Mouse (Mus musculus) limb, embryonic 11.5 days (tissue): ENCODE data around the gene Ttpal. TPM values are rescaled to one million over a fixed set of nuclear protein-coding genes. Genes with fewer than 3 reads are reported as not detected.

Experiments
- ATAC-seq: fragments of 200-750 bp; cut with Nextera tagmentation; 2 replicates; pipeline ENCODE4 v1.8.0; 2017; ENCODE audit warnings: low read depth; ENCODE audit not compliant: insufficient number of reproducible peaks, low FRiP score, low TSS enrichment
- DNase-seq: peaks from one replicate; pipeline ENCODE4 v3.0.0-alpha.2; 2015; ENCODE audit warnings: low spot score
- H3K27ac ChIP-seq: fragments of 300-500 bp; sonication (generic); replicated peaks from 2 replicates; pipeline ENCODE4 v1.5.1; 2014; ENCODE audit warnings: low read depth, mild to moderate bottlenecking, low read length
- H3K27me3 ChIP-seq: fragments of 300-500 bp; sonication (generic); 2 replicates; pipeline ENCODE4 v1.6.1; 2014; ENCODE audit warnings: mild to moderate bottlenecking, low read length, mixed read lengths; ENCODE audit not compliant: control insufficient read depth, insufficient read depth
- H3K36me3 ChIP-seq: fragments of 300-500 bp; sonication (generic); 2 replicates; pipeline ENCODE4 v1.6.1; 2014; ENCODE audit warnings: mild to moderate bottlenecking, low read length, moderate library complexity, mixed read lengths; ENCODE audit not compliant: control insufficient read depth, insufficient read depth
- H3K4me1 ChIP-seq: fragments of 300-500 bp; sonication (generic); 2 replicates; pipeline ENCODE4 v1.6.1; 2014; ENCODE audit warnings: low read length, mixed read lengths; ENCODE audit not compliant: control insufficient read depth, insufficient read depth
- H3K4me2 ChIP-seq: fragments of 300-500 bp; sonication (generic); 2 replicates; pipeline ENCODE4 v1.6.1; 2014; ENCODE audit warnings: low read depth, mild to moderate bottlenecking, moderate library complexity; ENCODE audit not compliant: severe bottlenecking
- H3K4me3 ChIP-seq: fragments of 300-500 bp; sonication (generic); 2 replicates; pipeline ENCODE4 v1.5.1; 2014; ENCODE audit warnings: low read depth, low read length
- H3K9ac ChIP-seq: fragments of 300-500 bp; sonication (generic); 2 replicates; pipeline ENCODE4 v1.6.1; 2014; ENCODE audit warnings: mild to moderate bottlenecking, low read length
- H3K9me3 ChIP-seq: fragments of 300-500 bp; sonication (generic); 2 replicates; pipeline ENCODE4 v1.6.1; 2016; ENCODE audit warnings: low read length; ENCODE audit not compliant: control insufficient read depth
- WGBS: fragments of 180-500 bp; shearing (Covaris S2); extraction: QIAGEN DNeasy Blood & Tissue Kit; methylation state at CpG from one replicate; pipeline ENCODE4 v1.1.7; 2014; 5-methylcytosine and 5-hydroxymethylcytosine counted together
- polyA plus RNA-seq: library from polyadenylated mRNA; unstranded; fragments of >200 nt; fragmentation: Nextera tagmentation; extraction: Ambion mirVana; gene quantifications from 2 replicates; pipeline ENCODE4 v1.2.1, GENCODE M21; 2014

The Ttpal gene
- polyA plus RNA-seq, 1 experiment from 2014 or later: 43.3 TPM

DNA sequence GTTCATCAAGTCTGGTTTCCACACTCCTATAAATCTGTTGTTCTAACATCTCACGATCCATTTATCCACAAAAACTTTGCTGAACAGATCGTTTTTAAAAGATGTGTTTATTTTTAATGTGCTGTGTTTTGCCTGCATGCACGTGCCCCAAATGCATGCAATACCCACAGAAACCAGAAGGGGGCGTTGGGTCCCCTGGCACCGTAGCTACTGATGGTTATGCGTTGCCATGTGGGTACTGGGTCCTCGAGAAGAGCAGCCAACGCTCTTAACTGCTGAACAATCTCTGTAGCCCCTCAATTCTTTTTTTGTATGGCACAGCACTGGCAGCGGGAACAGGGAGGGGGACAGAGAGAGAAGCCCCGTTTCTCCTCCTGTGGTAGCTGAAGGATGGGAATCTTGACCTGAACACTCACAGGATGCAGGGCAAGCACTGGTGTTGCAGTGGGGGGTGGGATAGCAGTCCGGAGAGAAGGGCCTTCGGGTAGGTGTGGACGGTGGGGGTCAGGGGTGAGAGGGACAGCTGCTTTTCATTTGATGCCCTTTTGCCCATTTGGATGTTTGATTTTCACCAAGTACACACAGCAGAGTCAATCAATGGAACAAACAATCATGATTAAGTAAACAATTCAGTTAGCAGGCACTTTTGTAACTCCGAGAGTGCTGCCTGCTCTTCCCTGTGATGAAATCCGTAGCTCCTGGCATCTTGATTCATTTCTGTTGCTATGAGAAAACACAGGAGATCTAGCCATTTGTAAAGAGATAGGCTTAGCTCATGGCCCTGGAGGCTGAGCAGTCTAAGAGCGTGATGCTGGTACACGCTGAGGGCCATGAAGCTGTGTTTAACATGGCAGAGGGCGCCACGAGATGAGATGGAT is 15.5 kb upstream of the Ttpal start:
- no peak overlapping the region for H3K4me2 ChIP-seq
- peak; percentile 72 for DNase-seq

DNA sequence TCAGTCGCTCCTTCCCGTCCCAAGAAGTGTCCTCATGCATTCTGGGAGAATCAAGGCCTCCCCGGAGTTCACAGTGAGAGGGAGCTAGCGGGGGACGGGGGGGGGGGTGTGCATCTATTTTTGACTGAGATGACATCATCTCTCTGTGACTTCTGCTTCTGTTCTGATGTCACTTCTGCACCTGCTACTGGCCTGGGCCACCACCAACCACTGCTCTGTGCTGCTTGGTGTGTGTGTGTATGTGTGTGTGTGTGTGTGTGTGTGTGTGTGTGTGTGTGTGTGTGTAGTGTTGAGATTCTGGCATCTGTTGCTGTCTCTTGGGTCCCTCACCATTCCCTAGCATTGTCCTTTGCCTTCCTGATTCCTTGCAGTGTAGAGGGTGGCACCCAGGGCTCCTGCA is 14.6 kb upstream of the Ttpal start:
- H3K36me3 ChIP-seq: no peaks in the 10 kb centered on the region
- DNase-seq (no peak), ATAC-seq (no peak)

More for the DNA sequence above, 15.5 kb upstream of the Ttpal start:
- Histone ChIP-seq H3K4me3 (no peak overlapping the region), H3K36me3 (no peaks in the 10 kb centered on the region), H3K4me1 (no peaks in the 10 kb centered on the region), H3K9ac (no peak overlapping the region), H3K9me3 (no peaks in the 10 kb centered on the region), H3K27ac (no peak overlapping the region), H3K27me3 (no peaks in the 10 kb centered on the region)
- 44% methylated on average over 19 of the region's 19 CpGs for WGBS
- no peak for ATAC-seq

DNA sequence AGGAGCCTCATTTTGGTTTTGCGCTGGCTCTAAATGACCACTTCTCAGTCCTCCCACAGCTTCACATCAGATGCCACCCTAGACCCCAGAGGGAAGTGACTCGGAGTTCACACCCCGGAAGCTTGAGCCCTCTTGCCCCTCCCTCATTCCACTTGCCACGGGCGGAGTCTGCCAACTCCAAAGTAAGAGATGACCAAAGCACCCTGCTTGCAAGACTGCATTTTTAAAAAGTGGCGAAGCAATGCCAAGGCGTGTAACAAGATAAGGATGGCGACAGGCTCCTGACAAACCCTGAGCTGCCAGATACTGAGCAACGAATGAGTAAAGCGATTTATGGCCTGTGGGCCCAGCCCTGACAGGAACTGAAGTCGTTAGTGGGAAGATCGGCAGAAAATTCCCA is 11.9 kb upstream of the Ttpal start:
- H3K4me3 ChIP-seq: no peak overlapping the region
- no peak overlapping the region for H3K27ac ChIP-seq
- 61% methylated on average over 12 of the region's 12 CpGs for WGBS

More for the DNA sequence above, 14.6 kb upstream of the Ttpal start:
- Histone ChIP-seq H3K27ac (no peak overlapping the region), H3K27me3 (no peaks in the 10 kb centered on the region), H3K9me3 (no peaks in the 10 kb centered on the region), H3K9ac (no peak overlapping the region), H3K4me2 (no peak overlapping the region), H3K4me1 (no peaks in the 10 kb centered on the region), H3K4me3 (no peak overlapping the region)
- WGBS: 84% methylated on average over 5 of the region's 5 CpGs

DNA sequence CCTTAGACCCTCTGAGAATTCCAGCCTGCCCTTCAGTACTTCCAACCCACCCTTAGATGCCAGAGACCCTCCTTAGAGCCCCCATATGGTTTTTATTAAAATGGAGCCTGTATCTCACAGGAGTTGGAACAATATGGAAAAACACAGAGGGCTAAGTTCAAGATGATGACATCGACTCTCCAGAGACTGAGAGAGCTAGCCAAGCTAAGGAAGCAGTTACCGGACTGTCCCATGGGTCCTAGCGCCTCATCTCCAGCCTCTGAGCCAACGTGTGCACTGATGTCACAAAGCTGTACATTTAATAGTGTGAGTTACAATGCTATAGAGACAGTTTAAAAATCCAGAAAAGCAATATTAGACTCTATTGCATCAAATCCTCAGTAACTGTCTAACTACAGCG is 11.1 kb upstream of the Ttpal start:
- WGBS: 69% methylated on average over 5 of the region's 5 CpGs
- H3K27ac ChIP-seq: no peak overlapping the region
- H3K4me1 ChIP-seq: no peaks in the 10 kb centered on the region
- ATAC-seq: no peak
- H3K4me2 ChIP-seq: no peak overlapping the region
- H3K9ac ChIP-seq: no peak overlapping the region
- H3K36me3 ChIP-seq: no peaks in the 10 kb centered on the region
- no peak overlapping the region for H3K4me3 ChIP-seq
- H3K27me3 ChIP-seq: no peaks in the 10 kb centered on the region
- DNase-seq: no peak
- no peaks in the 10 kb centered on the region for H3K9me3 ChIP-seq

More for the DNA sequence above, 11.9 kb upstream of the Ttpal start:
- H3K36me3 ChIP-seq: no peaks in the 10 kb centered on the region
- H3K4me2 ChIP-seq: no peak overlapping the region
- no peaks in the 10 kb centered on the region for H3K4me1 ChIP-seq
- H3K9ac ChIP-seq: no peak overlapping the region
- no peaks in the 10 kb centered on the region for H3K27me3 ChIP-seq
- ATAC-seq (no peak), DNase-seq (no peak)
- H3K9me3 ChIP-seq: no peaks in the 10 kb centered on the region

DNA sequence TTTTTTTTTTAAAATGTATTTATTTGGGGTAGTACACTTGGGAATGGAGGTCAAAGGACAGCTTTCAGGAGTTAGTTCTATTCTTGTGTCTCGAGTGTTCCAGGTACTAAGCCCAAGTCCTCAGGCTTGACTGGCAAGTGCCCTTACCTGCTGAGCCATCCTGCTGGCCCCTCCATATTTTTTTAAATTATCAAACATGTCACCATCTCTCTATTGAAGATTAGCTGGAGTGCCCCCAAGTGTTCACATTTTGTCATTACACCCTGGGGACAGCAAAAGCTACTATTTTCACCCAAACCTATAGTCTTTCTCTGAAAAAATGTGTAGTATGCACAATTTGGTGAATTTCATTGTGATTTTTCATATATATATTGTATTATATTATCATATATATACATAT is 10.0 kb upstream of the Ttpal start:
- no peak overlapping the region for H3K27ac ChIP-seq
- H3K9me3 ChIP-seq: no peaks in the 10 kb centered on the region
- no peak overlapping the region for H3K4me3 ChIP-seq
- H3K4me1 ChIP-seq: no peaks in the 10 kb centered on the region
- no peak for ATAC-seq
- no peak overlapping the region for H3K4me2 ChIP-seq
- peak; percentile 31 for DNase-seq
- H3K9ac ChIP-seq: no peak overlapping the region
- no peaks in the 10 kb centered on the region for H3K27me3 ChIP-seq
- 92% methylated on average over 1 of the region's 1 CpGs for WGBS
- no peaks in the 10 kb centered on the region for H3K36me3 ChIP-seq

DNA sequence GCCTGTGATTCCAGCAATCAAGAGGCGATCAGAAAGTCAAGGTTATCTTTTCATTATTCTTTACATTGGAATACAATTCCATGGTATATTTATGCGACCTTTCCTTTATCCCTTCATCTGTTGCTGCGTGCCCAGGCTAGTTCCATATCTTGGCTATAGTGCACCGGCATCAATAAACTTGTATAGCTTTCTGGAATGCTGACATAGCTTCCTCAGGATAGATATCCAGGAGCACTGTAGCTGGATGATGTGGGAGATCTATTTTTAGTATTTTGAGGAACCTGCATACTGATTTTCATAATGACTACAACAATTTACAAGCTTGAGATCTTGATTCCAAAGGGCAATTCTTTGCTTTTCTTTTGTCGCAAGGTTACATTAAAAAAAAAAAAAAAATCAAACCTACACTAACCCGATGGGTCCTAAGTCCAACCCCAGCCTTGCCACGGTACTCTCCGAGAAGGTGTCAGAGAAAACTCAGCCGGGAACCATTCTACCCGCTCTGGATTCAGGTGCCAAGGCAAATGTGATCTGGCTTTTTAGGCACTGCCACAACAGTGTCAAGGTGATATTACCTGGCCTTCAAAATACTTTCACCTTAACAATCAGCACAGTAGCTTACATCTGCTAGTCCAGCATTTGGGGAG is 8.4 kb upstream of the Ttpal start:
- Histone ChIP-seq H3K9ac (no peak overlapping the region), H3K4me2 (no peak overlapping the region), H3K4me1 (no peaks in the 10 kb centered on the region), H3K27me3 (no peaks in the 10 kb centered on the region), H3K27ac (no peak overlapping the region), H3K9me3 (no peaks in the 10 kb centered on the region), H3K4me3 (no peak overlapping the region), H3K36me3 (no peaks in the 10 kb centered on the region)
- ATAC-seq (no peak), DNase-seq (no peak)
- whole genome bisulfite sequencing: 89% methylated on average over 10 of the region's 10 CpGs

DNA sequence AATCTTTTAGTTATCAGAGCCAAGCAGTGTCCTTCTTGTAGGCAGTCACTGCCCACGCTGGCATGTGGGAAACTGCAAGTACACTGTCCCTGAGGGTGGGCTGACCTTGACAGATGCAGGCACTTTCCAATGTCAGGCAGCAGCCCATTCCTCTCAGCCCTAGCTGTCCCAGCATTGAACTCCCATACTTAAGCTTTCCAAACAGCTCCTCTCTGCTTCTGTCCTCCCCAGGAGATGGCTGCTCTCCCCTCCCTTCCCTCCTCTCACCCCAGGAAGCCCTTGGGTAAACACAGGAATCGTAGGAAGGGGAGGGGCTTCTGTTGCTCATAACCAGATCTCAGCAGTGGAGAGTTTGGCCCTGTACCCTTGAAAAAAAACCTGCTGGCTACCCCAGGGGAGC is 7.0 kb upstream of the Ttpal start:
- H3K27ac ChIP-seq: no peak overlapping the region
- H3K4me3 ChIP-seq: no peak overlapping the region
- no peaks in the 10 kb centered on the region for H3K27me3 ChIP-seq
- H3K9me3 ChIP-seq: no peaks in the 10 kb centered on the region
- 13% methylated on average over 2 of the region's 2 CpGs for WGBS
- no peak for DNase-seq
- no peak overlapping the region for H3K4me2 ChIP-seq
- no peaks in the 10 kb centered on the region for H3K36me3 ChIP-seq
- ATAC-seq: no peak
- H3K4me1 ChIP-seq: no peaks in the 10 kb centered on the region
- H3K9ac ChIP-seq: no peak overlapping the region

DNA sequence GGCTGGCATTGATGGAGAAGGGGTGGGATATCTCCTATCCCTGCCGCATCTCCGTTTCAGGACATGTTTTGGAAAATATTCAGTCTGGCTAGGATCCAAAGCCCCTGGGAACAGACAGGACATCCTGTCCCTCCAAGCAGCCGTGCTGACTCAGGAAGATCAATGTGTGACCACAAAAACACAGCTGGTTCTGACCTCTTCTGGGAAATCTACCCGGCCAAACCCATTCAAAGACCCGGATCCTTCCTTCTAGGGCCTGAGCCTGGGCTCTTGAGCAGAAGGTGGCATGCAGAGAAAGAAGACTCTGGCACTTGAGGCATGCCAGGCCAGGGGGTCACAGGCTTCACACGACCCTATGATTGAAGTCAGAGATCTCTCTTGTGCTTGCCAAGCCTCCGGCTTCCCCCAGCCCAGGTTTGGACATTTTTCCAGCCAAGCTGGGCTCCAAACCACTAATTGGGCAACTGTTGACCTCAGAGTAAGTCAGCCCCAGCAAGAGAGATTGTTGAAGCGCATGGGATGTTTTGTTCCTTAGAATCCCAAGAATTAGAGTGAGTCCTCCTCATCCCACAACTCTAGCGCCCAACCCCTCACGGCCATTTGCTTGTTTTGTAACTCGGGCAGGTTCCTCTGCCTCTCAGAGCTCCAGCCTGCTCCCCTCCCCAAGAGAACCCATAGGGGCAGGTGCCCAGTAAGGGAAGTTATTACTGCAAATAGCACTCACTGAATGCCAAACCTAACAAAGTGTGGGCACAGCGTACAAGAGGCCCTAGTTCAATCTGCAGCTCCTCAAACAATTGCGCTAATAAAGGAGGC is 5.8 kb upstream of the Ttpal start:
- H3K4me3 ChIP-seq: no peak overlapping the region
- no peak overlapping the region for H3K27ac ChIP-seq
- no peaks in the 10 kb centered on the region for H3K9me3 ChIP-seq
- no peaks in the 10 kb centered on the region for H3K36me3 ChIP-seq
- no peaks in the 10 kb centered on the region for H3K4me1 ChIP-seq
- no peaks in the 10 kb centered on the region for H3K27me3 ChIP-seq
- DNase-seq: no peak
- 80% methylated on average over 13 of the region's 13 CpGs for WGBS
- H3K4me2 ChIP-seq: no peak overlapping the region
- no peak overlapping the region for H3K9ac ChIP-seq
- no peak for ATAC-seq
